Mouse (Mus musculus): ENCODE data around the gene Ppp2r2d.

Ppp2r2d gene

GRCm38 (mm10) chr7:138923756-138924425 is 78.0 kb downstream of the Ppp2r2d start:
- no peak for DNase-seq (ENCODE audit: low read depth, low spot score)

GRCm38 (mm10) chr7:138928456-138928855 is 82.6 kb downstream of the Ppp2r2d start:
- no peak for DNase-seq (ENCODE audit: low read depth, low spot score)
